Mouse (Mus musculus) neural tube, embryonic 13.5 days (tissue): ENCODE measurements around the gene Tgfb1i1. TPM values are rescaled to one million over a fixed set of nuclear protein-coding genes. Genes with fewer than 3 reads are reported as not detected.

Experiments
- ATAC-seq: fragments of 200-750 bp; cut with Nextera tagmentation; 2 replicates; pipeline ENCODE4 v1.8.0; 2017; ENCODE audit warnings: low read depth, mild to moderate bottlenecking, moderate TSS enrichment, moderate library complexity
- H3K27ac ChIP-seq: fragments of 300-500 bp; sonication (generic); replicated peaks from 2 replicates; pipeline ENCODE4 v1.5.1; 2015; ENCODE audit warnings: moderate library complexity, mild to moderate bottlenecking, inconsistent platforms
- H3K27me3 ChIP-seq: fragments of 300-500 bp; sonication (generic); 2 replicates; pipeline ENCODE4 v1.6.1; 2015; ENCODE audit warnings: mild to moderate bottlenecking, inconsistent platforms
- H3K36me3 ChIP-seq: fragments of 300-500 bp; sonication (generic); 2 replicates; pipeline ENCODE4 v1.6.1; 2015; ENCODE audit warnings: mild to moderate bottlenecking, inconsistent platforms
- H3K4me1 ChIP-seq: fragments of 300-500 bp; sonication (generic); replicated peaks from 2 replicates; pipeline ENCODE4 v1.6.1; 2015; ENCODE audit warnings: inconsistent platforms
- H3K4me2 ChIP-seq: fragments of 300-500 bp; sonication (generic); 2 replicates; pipeline ENCODE4 v1.6.1; 2015; ENCODE audit warnings: inconsistent platforms, mild to moderate bottlenecking, moderate library complexity
- H3K4me3 ChIP-seq: fragments of 300-500 bp; sonication (generic); 2 replicates; pipeline ENCODE4 v1.5.1; 2015; ENCODE audit warnings: mild to moderate bottlenecking, inconsistent platforms
- H3K9ac ChIP-seq: fragments of 300-500 bp; sonication (generic); 2 replicates; pipeline ENCODE4 v1.6.1; 2015; ENCODE audit warnings: moderate library complexity, mild to moderate bottlenecking, inconsistent platforms
- H3K9me3 ChIP-seq: fragments of 300-500 bp; sonication (generic); 2 replicates; pipeline ENCODE4 v1.6.1; 2016; ENCODE audit warnings: inconsistent platforms
- WGBS: fragments of 180-500 bp; shearing (Covaris S2); methylation state at CpG from one replicate; pipeline ENCODE4 v1.1.7; 2015; 5-methylcytosine and 5-hydroxymethylcytosine counted together
- polyA plus RNA-seq: library from polyadenylated mRNA; unstranded; fragments of >200 nt; fragmentation: Nextera tagmentation; extraction: Ambion mirVana; gene quantifications from 2 replicates; pipeline ENCODE4 v1.2.1, GENCODE M21; 2015

Gene Tgfb1i1
- polyA plus RNA-seq, result 33.4 and 37.0 TPM in 2 replicates

DNA sequence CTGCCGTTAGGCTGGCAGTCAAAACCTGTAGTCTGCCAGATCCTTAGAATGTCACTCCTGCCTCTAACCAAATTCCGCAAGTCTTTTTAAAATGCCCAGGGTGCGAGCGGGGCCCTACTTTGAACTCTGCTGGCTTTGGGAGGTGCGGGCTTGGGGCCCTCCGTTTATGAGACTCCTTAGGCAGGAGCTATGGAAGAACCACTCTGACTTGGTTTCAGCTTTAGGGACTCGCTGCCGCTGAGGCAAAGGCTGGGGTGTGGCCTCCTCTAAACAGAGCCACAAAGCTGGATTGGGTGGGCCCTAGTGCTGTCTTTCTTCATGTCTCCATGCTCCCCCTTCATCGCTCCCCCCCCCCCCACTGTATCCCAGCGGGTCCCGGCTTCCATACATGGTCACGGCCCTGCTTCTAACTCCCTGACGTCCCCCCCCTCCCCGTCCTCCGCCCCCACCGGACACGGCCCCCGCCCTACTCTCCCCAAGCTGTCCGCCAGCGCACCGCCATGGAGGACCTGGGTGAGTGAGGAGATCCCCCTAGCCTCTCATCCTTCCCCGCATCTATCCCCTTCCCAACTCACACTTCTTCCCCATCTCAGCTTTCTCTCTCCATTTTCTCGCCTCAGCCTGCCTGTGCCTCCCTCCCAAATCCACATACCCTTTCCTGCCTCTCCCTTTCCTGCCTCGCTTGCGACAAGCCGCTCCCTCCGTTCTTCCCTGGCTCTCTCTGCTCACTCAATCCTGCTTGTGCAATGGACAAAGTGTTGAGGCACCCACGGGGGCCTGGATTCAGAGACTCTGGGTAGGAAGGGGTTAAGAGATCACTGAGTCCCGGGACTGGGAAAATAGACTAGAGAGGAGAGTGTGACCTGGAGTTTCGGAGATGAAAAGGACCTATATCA, at the start of gene Tgfb1i1:
Gene Tgfb1i1 (plus strand): TSS at position 317 of the 896 bp plus-strand sequence.
- H3K36me3 ChIP-seq, result peaks cover 30% of the 10 kb centered on the region
- peak within 1 kb of the TSS; percentile 46 for H3K4me3 ChIP-seq
- H3K4me1 ChIP-seq, result peaks cover 18% of the 10 kb centered on the region
- H3K9me3 ChIP-seq, result no peaks in the 10 kb centered on the region
- H3K4me2 ChIP-seq, result peak within 1 kb of the TSS; percentile 68
- 2% methylated on average over 28 of the region's 30 CpGs for WGBS
- peak within 1 kb of the TSS; percentile 77 for H3K9ac ChIP-seq
- peak within 1 kb of the TSS; percentile 83 for H3K27ac ChIP-seq
- ATAC-seq, result peak; percentile 62
- H3K27me3 ChIP-seq, result no peaks in the 10 kb centered on the region

DNA sequence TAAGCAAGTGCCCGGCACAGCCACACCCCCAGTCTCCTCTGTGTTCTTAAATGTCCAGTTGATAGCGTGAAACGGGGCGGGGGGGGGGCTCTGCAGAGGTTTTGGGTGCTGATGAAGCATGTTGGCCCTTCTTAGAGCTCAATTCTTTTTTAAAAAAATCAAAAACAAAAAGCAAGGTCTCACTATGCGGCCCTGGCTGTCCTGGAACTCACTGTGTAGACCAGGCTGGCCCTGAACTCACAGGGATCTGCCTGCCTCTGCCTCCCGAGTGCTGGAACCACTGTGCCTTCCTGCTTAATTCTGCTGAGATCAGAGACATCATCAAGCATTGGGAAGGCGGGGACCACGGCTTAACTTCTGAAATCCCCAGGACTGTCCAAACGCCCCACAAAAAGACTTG, 45.0 kb upstream of the Tgfb1i1 start:
- Histone ChIP-seq H3K4me2 (no peak overlapping the region), H3K27ac (no peak overlapping the region), H3K27me3 (no peaks in the 10 kb centered on the region), H3K9me3 (no peaks in the 10 kb centered on the region), H3K9ac (no peak overlapping the region), H3K4me1 (no peaks in the 10 kb centered on the region), H3K36me3 (no peaks in the 10 kb centered on the region), H3K4me3 (no peak overlapping the region)
- 85% methylated on average over 9 of the region's 9 CpGs for WGBS
- ATAC-seq, result no peak

DNA sequence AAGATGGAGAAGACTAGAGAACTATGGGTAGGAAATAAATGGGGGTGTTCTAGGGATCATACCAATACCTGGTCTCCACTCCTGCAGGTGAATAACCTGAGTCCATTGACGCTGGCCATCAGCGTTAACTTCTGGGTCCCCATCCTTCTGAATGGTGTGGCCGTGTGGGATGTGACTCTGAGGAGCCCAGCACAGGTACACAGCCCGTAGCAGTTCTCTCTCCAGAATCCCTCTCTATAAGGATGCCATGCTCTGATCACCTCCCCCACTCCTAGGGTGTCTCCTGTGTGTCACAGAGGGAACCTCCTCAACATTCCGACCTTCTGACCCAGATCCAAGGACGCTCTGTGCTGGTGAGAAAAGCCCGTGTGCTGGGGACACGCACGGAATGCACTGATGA, 43.5 kb upstream of the Tgfb1i1 start:
- Histone ChIP-seq H3K27ac (no peak overlapping the region), H3K36me3 (no peaks in the 10 kb centered on the region), H3K9me3 (no peaks in the 10 kb centered on the region), H3K27me3 (no peaks in the 10 kb centered on the region), H3K4me3 (no peak overlapping the region), H3K9ac (no peak overlapping the region), H3K4me2 (no peak overlapping the region), H3K4me1 (no peaks in the 10 kb centered on the region)
- no peak for ATAC-seq
- WGBS, result 80% methylated on average over 9 of the region's 9 CpGs

DNA sequence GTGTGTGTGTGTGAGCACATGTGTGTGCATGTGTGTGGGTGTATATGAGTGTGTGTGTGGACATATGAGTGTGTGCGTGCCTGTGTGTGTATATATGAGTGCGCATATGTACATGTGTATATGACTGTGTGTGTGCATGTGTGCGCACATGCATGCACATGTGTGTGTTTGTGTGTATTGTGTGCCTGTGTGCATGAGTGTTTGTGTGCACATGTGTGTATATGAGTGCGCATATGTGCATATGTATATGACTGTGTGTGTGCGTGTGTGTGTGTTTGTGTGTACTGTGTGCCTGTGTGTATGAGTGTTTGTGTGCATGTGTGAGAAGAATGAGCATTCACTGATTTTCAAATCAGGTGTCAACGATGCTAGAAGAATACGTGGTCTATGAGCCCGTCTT, 42.4 kb upstream of the Tgfb1i1 start:
- no peaks in the 10 kb centered on the region for H3K36me3 ChIP-seq
- H3K4me1 ChIP-seq, result no peaks in the 10 kb centered on the region
- H3K9ac ChIP-seq, result no peak overlapping the region
- H3K9me3 ChIP-seq, result no peaks in the 10 kb centered on the region
- 87% methylated on average over 8 of the region's 8 CpGs for WGBS
- no peaks in the 10 kb centered on the region for H3K27me3 ChIP-seq
- no peak overlapping the region for H3K4me2 ChIP-seq
- H3K4me3 ChIP-seq, result no peak overlapping the region
- no peak overlapping the region for H3K27ac ChIP-seq
- no peak for ATAC-seq

DNA sequence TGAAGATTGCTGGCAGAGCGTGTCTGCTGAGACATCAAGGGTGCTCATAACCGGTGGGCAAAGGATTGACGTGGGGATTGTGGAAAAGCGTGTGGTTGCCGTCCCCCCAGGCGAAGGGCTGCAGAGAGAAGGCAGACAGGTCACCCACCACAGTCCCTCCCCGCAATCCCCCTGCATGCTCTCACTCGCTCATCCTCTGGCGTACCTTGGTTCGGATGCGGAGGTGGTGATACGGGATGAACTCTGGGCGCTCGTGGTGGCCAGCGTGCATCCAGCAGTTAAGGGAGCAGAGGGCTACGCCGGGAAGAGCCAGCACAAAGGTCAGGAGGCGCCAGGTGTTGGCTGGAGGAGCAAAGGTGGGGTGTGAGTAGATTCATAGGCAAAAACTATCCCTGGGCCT, 40.9 kb upstream of the Tgfb1i1 start:
- H3K27me3 ChIP-seq, result no peaks in the 10 kb centered on the region
- H3K4me1 ChIP-seq, result no peaks in the 10 kb centered on the region
- WGBS, result 85% methylated on average over 18 of the region's 18 CpGs
- H3K27ac ChIP-seq, result no peak overlapping the region
- ATAC-seq, result no peak
- H3K4me3 ChIP-seq, result no peak overlapping the region
- no peak overlapping the region for H3K4me2 ChIP-seq
- no peak overlapping the region for H3K9ac ChIP-seq
- no peaks in the 10 kb centered on the region for H3K9me3 ChIP-seq
- H3K36me3 ChIP-seq, result no peaks in the 10 kb centered on the region

DNA sequence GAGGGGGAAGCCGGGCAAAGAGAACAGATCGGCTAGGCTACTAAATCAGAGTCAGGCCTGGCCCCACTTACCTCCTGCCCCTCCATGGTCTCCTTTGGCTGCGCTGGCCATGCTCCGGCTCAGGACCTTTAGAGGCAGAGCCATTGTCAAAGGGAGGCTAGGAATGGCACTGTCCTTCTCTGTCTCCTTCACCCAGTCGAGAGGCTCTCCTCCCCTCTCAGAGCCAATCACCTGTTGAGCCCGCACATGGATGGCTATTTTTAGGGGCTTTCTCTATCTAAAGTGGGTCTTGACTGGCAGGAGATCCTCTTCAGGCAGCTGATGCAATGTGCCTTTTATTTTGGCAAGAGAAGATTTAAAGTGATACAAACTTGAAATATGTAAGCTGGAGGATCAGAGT, 40.5 kb upstream of the Tgfb1i1 start, which contains the start of gene Cox6a2:
Gene Cox6a2 (minus strand): TSS at position 236 of the 400 bp plus-strand sequence.
- no peaks in the 10 kb centered on the region for H3K9me3 ChIP-seq
- ATAC-seq, result no peak
- H3K4me1 ChIP-seq, result no peaks in the 10 kb centered on the region
- no peak within 1 kb of the TSS for H3K9ac ChIP-seq
- no peak within 1 kb of the TSS for H3K27ac ChIP-seq
- H3K4me2 ChIP-seq, result no peak within 1 kb of the TSS
- no peaks in the 10 kb centered on the region for H3K36me3 ChIP-seq
- whole genome bisulfite sequencing, result 85% methylated on average over 6 of the region's 6 CpGs
- H3K4me3 ChIP-seq, result no peak within 1 kb of the TSS
- H3K27me3 ChIP-seq, result no peaks in the 10 kb centered on the region

DNA sequence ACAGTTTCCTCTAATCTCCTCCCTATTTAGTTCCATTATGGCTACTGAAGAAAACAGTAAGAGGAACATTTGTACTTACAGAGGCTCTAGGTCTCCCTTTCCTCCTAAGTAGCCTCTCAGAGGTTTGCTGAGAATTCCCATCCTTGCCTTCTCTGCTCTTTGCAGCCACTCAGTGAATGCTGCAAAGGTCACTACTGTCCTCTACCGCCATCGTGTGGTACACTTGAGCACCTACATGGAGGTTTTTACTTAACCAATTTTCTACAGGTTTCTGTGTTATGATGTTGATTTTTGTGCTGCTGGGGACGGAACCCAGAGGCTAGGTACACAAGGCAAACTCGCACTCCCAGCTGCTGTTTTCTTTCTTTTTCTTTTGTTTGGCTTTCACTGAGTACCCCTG, 38.4 kb upstream of the Tgfb1i1 start:
- Histone ChIP-seq H3K4me3 (no peak overlapping the region), H3K36me3 (no peaks in the 10 kb centered on the region), H3K4me1 (no peaks in the 10 kb centered on the region), H3K9ac (no peak overlapping the region), H3K9me3 (no peaks in the 10 kb centered on the region), H3K27ac (no peak overlapping the region), H3K4me2 (no peak overlapping the region), H3K27me3 (no peaks in the 10 kb centered on the region)
- no peak for ATAC-seq
- 9% methylated on average over 4 of the region's 4 CpGs for WGBS

DNA sequence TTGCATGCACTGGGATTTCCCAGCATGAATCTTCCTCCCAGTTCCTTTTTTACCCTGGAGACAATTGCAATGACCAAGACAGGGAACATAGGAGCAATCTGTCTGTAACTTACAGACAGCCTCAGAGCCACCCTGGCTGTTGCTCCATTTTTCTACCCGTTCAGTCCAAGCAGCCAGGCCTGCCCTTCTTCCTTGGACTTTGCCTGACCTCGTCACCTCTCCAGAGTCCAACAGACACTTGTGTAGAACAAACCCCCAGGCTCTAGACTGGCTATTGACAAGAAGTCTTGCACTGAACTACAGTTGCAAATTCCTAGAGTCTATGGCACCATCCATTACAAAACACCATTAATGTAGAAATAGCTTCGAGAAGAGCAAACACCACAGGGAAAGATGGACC, 36.8 kb upstream of the Tgfb1i1 start:
- Histone ChIP-seq H3K4me1 (no peaks in the 10 kb centered on the region), H3K4me2 (no peak overlapping the region), H3K9me3 (no peaks in the 10 kb centered on the region), H3K27ac (no peak overlapping the region), H3K27me3 (no peaks in the 10 kb centered on the region), H3K4me3 (no peak overlapping the region), H3K9ac (no peak overlapping the region), H3K36me3 (no peaks in the 10 kb centered on the region)
- WGBS, result 55% methylated on average over 3 of the region's 3 CpGs
- no peak for ATAC-seq

DNA sequence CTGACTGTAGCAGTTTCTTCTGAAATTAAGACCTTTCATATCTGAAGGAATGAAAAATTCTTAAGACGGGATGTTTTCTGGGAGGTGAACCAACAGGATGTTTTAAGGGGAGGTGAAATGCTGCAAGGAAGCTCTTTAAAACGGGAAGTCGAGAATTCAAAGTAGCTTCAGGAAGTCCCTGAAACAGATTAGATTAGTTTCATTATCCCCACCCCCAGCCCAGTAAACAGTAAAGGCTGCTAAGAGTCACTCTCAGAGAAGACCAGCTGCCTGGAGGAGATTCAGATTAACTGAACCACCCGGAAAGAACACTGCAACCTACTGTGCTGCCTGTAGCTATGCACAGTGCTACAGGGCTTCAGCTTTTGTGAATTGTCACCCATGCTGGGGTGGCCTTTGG, 26.7 kb upstream of the Tgfb1i1 start:
- H3K4me2 ChIP-seq, result no peak overlapping the region
- H3K27ac ChIP-seq, result no peak overlapping the region
- 92% methylated on average over 4 of the region's 4 CpGs for WGBS
- H3K36me3 ChIP-seq, result no peaks in the 10 kb centered on the region
- H3K4me3 ChIP-seq, result no peak overlapping the region
- 0 out of 2 replicates have a peak, but pooled peaks cover 5% of the 10 kb centered on the region for H3K4me1 ChIP-seq
- no peaks in the 10 kb centered on the region for H3K9me3 ChIP-seq
- no peaks in the 10 kb centered on the region for H3K27me3 ChIP-seq
- H3K9ac ChIP-seq, result no peak overlapping the region
- no peak for ATAC-seq

DNA sequence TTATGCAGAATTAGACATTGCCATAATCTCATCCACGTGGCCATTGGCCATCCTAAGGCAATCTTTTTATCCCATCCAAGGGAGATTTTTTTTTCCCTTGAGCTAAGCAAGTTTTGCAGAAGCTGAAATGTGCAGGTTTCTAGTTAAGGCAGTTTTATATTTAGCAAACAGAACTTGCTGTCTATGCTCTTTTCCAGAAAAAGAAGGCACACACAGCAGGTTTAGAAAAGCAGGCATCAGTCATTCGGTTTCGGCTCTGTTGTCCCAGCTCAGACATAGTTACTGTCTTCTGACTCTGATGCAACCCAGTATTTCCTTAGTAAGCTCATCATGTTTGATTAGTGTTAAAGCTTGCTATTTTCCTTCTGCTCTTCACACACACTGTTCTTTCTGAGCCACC, 25.7 kb upstream of the Tgfb1i1 start:
- H3K9ac ChIP-seq, result no peak overlapping the region
- no peaks in the 10 kb centered on the region for H3K9me3 ChIP-seq
- H3K4me2 ChIP-seq, result no peak overlapping the region
- no peak overlapping the region for H3K4me3 ChIP-seq
- no peaks in the 10 kb centered on the region for H3K36me3 ChIP-seq
- no peak overlapping the region for H3K27ac ChIP-seq
- 0 out of 2 replicates have a peak, but pooled peaks cover 7% of the 10 kb centered on the region for H3K4me1 ChIP-seq
- H3K27me3 ChIP-seq, result no peaks in the 10 kb centered on the region
- 87% methylated on average over 3 of the region's 3 CpGs for WGBS
- no peak for ATAC-seq

DNA sequence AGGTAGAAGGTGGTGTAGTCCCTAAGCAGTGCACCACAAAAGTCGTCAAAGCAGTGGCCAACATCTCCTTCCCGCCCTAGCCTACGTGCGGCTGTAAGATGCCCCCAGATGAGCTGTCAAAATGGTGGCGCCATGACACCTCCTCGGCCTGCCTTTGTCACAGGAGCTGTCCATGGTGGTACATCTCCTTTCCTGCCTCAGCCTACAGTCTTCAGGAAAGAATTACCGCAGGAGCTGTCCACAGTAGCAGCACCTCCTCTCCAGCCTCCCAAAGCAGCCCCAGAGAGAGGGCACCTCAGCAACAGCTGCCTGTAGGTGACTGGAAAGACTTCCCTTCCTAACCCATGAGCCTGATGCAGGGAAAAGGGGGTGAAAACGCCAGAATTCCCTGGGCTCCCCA, 14.9 kb upstream of the Tgfb1i1 start:
- Histone ChIP-seq H3K4me3 (no peak overlapping the region), H3K9ac (no peak overlapping the region), H3K4me2 (no peak overlapping the region), H3K27me3 (no peaks in the 10 kb centered on the region), H3K9me3 (no peaks in the 10 kb centered on the region), H3K36me3 (peaks cover 10% of the 10 kb centered on the region; the same call in 1 of the 2 replicates), H3K27ac (no peak overlapping the region), H3K4me1 (peaks cover 13% of the 10 kb centered on the region)
- no peak for ATAC-seq
- 47% methylated on average over 8 of the region's 8 CpGs for WGBS

DNA sequence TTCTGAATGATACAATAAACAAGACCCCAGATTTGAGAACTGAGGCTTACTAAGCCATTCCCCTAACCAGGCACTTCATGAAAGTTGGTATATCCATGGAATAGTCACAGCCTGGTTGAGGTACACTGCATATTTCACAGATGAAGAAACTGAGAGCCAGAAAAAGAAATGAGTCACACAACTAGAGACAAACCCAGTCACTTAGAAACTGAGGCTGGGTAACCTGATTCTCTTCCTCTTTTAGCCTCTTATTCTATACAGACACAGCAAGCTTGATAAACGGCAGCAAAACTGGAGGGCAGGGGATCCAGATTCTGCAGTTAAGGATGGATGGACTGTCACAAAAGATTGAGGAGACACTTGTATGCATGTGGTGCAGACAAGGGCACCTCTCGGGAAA, 11.8 kb upstream of the Tgfb1i1 start:
- ATAC-seq, result no peak
- no peaks in the 10 kb centered on the region for H3K27me3 ChIP-seq
- no peak overlapping the region for H3K4me3 ChIP-seq
- H3K9me3 ChIP-seq, result no peaks in the 10 kb centered on the region
- H3K9ac ChIP-seq, result no peak overlapping the region
- peaks cover 32% of the 10 kb centered on the region for H3K4me1 ChIP-seq
- H3K36me3 ChIP-seq, result peaks cover 10% of the 10 kb centered on the region
- no peak overlapping the region for H3K27ac ChIP-seq
- H3K4me2 ChIP-seq, result no peak overlapping the region
- 93% methylated on average over 2 of the region's 2 CpGs for WGBS

DNA sequence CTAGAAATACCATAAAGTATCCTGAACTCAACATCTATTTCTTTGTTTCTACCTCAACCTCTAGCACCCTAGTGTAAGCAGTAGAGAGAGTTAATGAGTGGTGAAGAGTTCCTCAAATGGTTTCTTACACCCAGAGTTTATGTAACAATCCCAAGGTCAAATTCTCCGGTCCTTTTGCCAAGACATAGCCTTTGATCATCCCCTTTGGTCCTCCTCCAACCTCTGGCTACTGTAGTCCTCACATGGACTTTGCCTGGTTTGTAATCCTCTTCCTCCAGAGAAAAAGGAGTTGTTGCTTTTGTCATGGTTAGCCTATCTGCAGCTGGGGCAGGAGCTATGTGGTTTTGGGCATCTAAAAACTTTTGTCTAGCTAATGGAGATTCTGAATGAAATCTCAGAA, 11.1 kb upstream of the Tgfb1i1 start:
- ATAC-seq, result no peak
- H3K4me2 ChIP-seq, result no peak overlapping the region
- peaks cover 16% of the 10 kb centered on the region for H3K36me3 ChIP-seq
- H3K9ac ChIP-seq, result no peak overlapping the region
- H3K9me3 ChIP-seq, result no peaks in the 10 kb centered on the region
- H3K4me1 ChIP-seq, result peaks cover 37% of the 10 kb centered on the region
- H3K27me3 ChIP-seq, result no peaks in the 10 kb centered on the region
- no peak overlapping the region for H3K4me3 ChIP-seq
- H3K27ac ChIP-seq, result no peak overlapping the region
- 89% methylated on average over 1 of the region's 1 CpGs for WGBS
